Mouse (Mus musculus): ENCODE results near the gene Cabp4.

GRCm38 (mm10) chr19:4163543-4163887 is 19.7 kb upstream of the Cabp4 start:
- TF ChIP-seq EP300 (IDR thresholded peaks at IDR 0.05; ENCODE audit: low read depth) = no peak
- no peak for TF ChIP-seq CTCF (IDR thresholded peaks at IDR 0.05; ENCODE audit: low read depth)
